Mouse (Mus musculus): Measurements from ENCODE around the gene Dcaf6.

Dcaf6 gene

DNA sequence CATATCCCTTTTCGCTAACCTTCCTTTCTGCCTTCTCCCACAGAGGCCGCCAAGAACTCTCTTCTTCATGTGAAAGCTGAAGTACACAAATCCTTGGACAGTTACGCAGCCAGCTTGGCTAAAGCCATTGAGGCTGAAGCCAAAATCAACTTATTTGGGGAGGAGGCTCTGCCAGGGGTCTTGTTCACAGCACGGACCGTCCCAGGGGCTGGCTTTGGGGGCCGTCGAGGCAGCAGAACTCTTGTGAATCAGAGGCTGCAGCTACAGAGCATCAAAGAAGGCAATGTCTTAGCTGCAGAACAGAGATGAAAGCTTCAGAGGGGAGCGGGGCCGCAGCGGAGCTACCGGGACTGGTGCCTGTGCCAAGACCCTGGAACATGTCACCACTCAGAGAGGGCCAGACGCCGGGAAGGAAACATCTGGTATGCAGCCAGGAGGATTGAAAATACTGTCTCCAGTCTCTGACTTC, 138.8 kb downstream of the Dcaf6 start:
- DNase-seq (ENCODE audit: low spot score in 2 of 2), result no peak

DNA sequence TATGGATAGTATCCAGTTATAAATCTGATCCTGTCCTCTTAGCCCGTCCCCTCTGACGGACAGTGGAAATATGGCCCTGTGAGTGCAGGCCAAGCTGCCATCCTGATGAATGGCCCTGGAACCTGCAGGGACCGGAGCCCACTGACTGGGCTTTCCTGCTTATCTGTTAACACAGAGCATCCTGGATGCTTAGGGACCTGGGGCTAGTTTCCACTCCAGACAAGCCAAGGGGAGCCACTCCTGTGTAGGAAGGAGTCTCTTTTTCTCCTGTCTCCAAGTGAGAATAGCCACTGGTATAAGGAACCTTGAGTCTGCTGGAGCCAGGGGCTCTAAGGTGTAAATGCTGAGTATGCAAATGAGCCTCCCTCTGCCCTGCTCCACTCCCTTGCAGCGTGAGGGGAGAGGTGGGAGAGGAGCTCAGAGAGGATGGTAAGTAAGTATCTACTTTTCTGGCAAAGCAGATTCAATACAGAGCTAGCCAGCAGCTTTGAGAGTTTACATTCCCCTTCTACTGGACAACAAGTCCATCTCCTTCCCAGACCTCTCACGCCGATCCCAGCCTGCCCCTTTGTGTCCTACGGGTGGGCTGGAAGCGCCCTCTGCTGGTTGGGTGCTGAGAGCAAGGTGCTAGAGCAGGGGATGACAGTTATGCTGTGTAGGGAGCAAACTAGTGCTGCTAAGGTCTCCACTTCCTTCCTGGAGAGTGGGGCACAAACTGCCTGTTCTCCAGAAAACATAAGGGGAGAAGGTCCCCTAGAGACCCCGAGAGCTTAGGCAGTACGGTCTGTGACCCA, 139.9 kb downstream of the Dcaf6 start:
- peak in 1 of 2 experiments; percentile 21 for DNase-seq (ENCODE audit: low spot score in 2 of 2)

DNA sequence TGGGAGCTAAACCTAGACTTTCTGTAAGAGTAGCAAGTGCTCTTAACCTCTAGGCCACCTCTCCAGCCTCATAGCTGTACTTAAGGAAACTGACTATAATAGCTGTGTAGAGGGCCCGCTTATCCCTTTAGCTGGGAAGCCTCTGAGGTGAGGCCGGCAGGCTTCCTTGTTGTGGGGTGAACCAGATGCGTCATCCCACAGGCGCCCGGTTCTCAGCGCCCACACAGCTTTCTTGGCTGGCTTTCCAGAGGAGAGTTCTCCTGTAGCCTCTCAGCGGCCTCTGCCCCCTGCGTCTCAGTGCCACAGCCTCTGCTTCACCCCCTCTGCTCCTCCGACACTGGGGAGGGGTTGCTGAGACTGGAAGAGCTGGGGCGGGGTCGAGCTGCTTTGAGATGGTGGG, 143.9 kb downstream of the Dcaf6 start:
- no peak for DNase-seq (ENCODE audit: low spot score in 2 of 2)

- no peak for DNase-seq (ENCODE audit: low spot score in 2 of 2)
Measured at GRCm38 (mm10) chr1:165308180-165308579, 152.1 kb downstream of the Dcaf6 start.

DNA sequence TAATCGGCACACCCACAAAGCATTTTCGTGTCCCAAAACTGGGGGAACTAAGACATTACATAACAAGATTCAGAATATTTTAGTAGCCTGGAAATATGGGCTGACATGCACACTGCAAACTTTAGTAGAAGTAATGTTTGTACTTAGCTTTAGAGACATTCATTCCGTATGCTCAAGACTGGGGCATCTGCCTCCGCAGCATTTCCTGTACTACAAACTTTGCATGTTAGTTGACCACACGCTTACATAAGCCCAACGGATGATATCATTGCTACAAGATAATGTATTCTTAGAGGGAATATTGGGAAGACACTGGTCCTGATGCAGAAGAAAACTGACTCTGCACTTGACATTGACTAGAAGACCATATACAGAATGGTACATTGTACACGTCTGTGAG, 155.9 kb downstream of the Dcaf6 start:
- DNase-seq (ENCODE audit: low spot score in 2 of 2), result no peak

GRCm38 (mm10) chr1:165303209-165303608, 157.1 kb downstream of the Dcaf6 start:
- DNase-seq (ENCODE audit: low spot score in 2 of 2), result no peak

GRCm38 (mm10) chr1:165302455-165303208, 157.6 kb downstream of the Dcaf6 start:
- no peak for DNase-seq (ENCODE audit: low spot score in 2 of 2)

- no peak for DNase-seq (ENCODE audit: low spot score in 2 of 2)
Measured at GRCm38 (mm10) chr1:165301567-165301966, 158.7 kb downstream of the Dcaf6 start.

DNA sequence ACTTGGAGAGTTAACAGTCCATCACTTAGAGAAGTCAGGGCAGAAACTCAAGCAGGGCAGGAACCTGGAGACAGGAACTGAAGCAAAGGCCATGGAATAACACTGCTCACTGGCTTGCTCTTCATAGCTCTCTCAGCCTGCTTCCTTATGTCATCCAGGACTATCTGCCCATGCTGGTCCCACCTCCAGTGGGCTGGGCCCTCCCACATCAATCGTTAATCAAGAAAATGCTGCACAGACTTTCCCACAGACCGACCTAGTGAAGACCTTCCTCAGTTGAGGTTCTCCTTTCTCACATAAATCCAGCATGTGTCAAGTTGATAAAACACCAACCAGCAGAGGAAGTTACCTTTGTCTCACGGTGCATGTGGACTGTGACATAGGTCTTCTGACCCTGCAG, 159.2 kb downstream of the Dcaf6 start:
- no peak for DNase-seq (ENCODE audit: low spot score in 2 of 2)

- no peak for DNase-seq (ENCODE audit: low spot score in 2 of 2)
Measured at GRCm38 (mm10) chr1:165295489-165295888, 164.8 kb downstream of the Dcaf6 start, which contains the start of gene Gpr161. Gene Gpr161, plus strand, starts transcription at chr1:165295789.

DNA sequence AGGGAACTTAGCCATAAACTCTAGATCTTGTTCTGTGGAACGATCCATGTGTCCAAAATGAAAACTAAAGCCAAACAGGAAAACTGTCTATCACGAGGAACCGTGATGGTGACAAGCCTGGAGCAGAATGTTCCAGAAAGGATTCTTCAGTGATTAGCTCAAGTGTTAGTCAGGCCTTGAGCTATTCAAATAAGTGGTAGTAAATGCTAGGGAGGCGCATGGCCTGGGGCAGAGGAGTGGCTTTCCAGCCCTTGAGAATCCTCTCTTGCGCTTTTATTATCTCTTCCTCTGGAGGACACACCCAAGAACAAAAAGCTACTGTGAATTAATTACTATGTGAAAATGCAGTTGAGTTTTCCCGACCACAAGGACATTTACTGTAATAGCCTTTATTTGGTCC, 168.7 kb downstream of the Dcaf6 start:
- no peak for DNase-seq (ENCODE audit: low spot score in 2 of 2)

- DNase-seq (ENCODE audit: low spot score in 2 of 2), result peak in 1 of 2 experiments; percentile 13
Measured at GRCm38 (mm10) chr1:165289831-165290230, 170.4 kb downstream of the Dcaf6 start.

GRCm38 (mm10) chr1:165288165-165288564, 172.1 kb downstream of the Dcaf6 start:
- no peak for DNase-seq (ENCODE audit: low spot score in 2 of 2)

GRCm38 (mm10) chr1:165284096-165284495, 176.2 kb downstream of the Dcaf6 start:
- DNase-seq (ENCODE audit: low spot score in 2 of 2), result no peak

DNA sequence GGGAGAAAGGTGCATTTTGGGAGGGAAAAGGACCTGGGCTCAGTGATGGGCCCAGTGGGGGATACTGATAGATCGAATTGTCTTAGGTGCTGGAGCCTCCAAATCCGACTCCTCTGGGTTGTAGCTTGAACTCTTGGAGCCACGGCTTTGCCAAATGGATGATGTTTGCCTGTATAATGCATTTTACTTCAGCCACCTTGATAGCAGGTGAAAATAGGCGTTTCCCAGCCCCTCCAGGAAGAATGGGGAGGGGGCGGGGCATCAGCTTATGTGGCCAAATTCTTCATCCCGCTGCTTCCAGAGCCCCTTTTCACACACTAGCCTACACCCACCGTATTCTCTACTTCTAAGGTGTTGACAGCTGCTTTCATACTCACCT, 177.3 kb downstream of the Dcaf6 start:
- no peak for DNase-seq (ENCODE audit: low spot score in 2 of 2)

- peak in 1 of 2 experiments; percentile 3 for DNase-seq (ENCODE audit: low spot score in 2 of 2)
Measured at GRCm38 (mm10) chr1:165282222-165282966, 177.9 kb downstream of the Dcaf6 start.

- no peak for DNase-seq (ENCODE audit: low spot score in 2 of 2)
Measured at GRCm38 (mm10) chr1:165281351-165282221, 178.7 kb downstream of the Dcaf6 start.

- DNase-seq (ENCODE audit: low spot score in 2 of 2), result no peak
Measured at GRCm38 (mm10) chr1:165280741-165281140, 179.5 kb downstream of the Dcaf6 start.

All from natural killer cell, adult 2 months (primary cell).